Mouse (Mus musculus) ES-E14 (cell line): ENCODE data around the gene Eif1b. TPM values are rescaled to one million over a fixed set of nuclear protein-coding genes. Genes with fewer than 3 reads are reported as not detected.

Experiments
- DNase-seq: peaks from one replicate; pipeline ENCODE4 v3.0.0-alpha.2; 2013; ENCODE audit warnings: low read depth, low spot score
- H3K27ac ChIP-seq: 2 replicates; pipeline ENCODE4 v1.5.1; 2012; ENCODE audit warnings: low read depth, mild to moderate bottlenecking, low read length, moderate library complexity, mixed read lengths; ENCODE audit not compliant: poor library complexity, insufficient read depth, severe bottlenecking
- H3K36me3 ChIP-seq: 2 replicates; pipeline ENCODE4 v1.6.1; 2012; ENCODE audit warnings: mild to moderate bottlenecking, low read length, moderate library complexity, mixed read lengths; ENCODE audit not compliant: control insufficient read depth, poor library complexity, insufficient read depth, severe bottlenecking
- H3K4me1 ChIP-seq, 2 experiments: fragments of 150-350 bp in 1 of 2; sonication (generic) in 1 of 2; 2 replicates each; pipeline ENCODE4 v1.6.1; 2012; ENCODE audit warnings: low read length in 2 of 2, mild to moderate bottlenecking in 1 of 2, mixed read lengths in 1 of 2; ENCODE audit not compliant: control insufficient read depth in 2 of 2, insufficient read depth in 2 of 2, poor library complexity in 1 of 2
- H3K4me3 ChIP-seq, 2 experiments: fragments of 150-350 bp in 1 of 2; sonication (generic) in 1 of 2; 2 replicates each; pipeline ENCODE4 v1.5.1; 2012; ENCODE audit warnings: low read length in 2 of 2, low read depth in 1 of 2, mild to moderate bottlenecking in 1 of 2, mixed read lengths in 1 of 2; ENCODE audit not compliant: insufficient read depth in 1 of 2, poor library complexity in 1 of 2, severe bottlenecking in 1 of 2
- H3K9ac ChIP-seq: 2 replicates; pipeline ENCODE4 v1.6.1; 2012; ENCODE audit warnings: low read depth, mild to moderate bottlenecking, low read length, mixed read lengths; ENCODE audit not compliant: poor library complexity, insufficient read depth, severe bottlenecking
- H3K9me3 ChIP-seq: fragments of 150-350 bp; sonication (generic); 2 replicates; pipeline ENCODE4 v1.6.1; 2012; ENCODE audit warnings: low read depth, mild to moderate bottlenecking, low read length; ENCODE audit not compliant: control insufficient read depth, insufficient read depth
- CHD2 ChIP-seq: IDR thresholded peaks from 2 replicates; pipeline ENCODE4 v1.6.1; 2014; ENCODE audit warnings: mild to moderate bottlenecking, low read depth, low read length, inconsistent platforms
- HCFC1 ChIP-seq: IDR thresholded peaks from 2 replicates; pipeline ENCODE4 v1.6.1; 2012; ENCODE audit warnings: low read length, inconsistent platforms, borderline replicate concordance; ENCODE audit not compliant: insufficient read depth
- MAFK ChIP-seq: IDR thresholded peaks from 2 replicates; pipeline ENCODE4 v1.6.1; 2014; ENCODE audit warnings: mild to moderate bottlenecking, low read depth, low read length, inconsistent platforms; ENCODE audit not compliant: insufficient read depth
- ZC3H11A ChIP-seq: IDR thresholded peaks from 2 replicates; pipeline ENCODE4 v1.6.1; 2012; ENCODE audit warnings: low read depth, mild to moderate bottlenecking, inconsistent platforms, low read length, borderline replicate concordance
- ZNF384 ChIP-seq: IDR thresholded peaks from 2 replicates; pipeline ENCODE4 v1.6.1; 2012; ENCODE audit warnings: low read depth, low read length, inconsistent platforms
- in situ Hi-C, 2 experiments: fragments of 600-800 bp; cut with MboI; formaldehyde crosslinking; loops; one replicate each; pipeline ENCODE4 v1.15.1; 2025; ENCODE audit warnings: low sequenced_read_pairs in 2 of 2, inconsistent platforms in 1 of 2; ENCODE audit not compliant: unreplicated experiment in 2 of 2
- total RNA-seq: library from RNA; depleted of rRNA; stranded (reverse); fragments of 300-350 nt; gene quantifications from 2 replicates; pipeline ENCODE4 v1.2.3, GENCODE M21; 2012

Gene Eif1b
- total RNA-seq, 1 experiment, result 24.3 TPM

GRCm38 (mm10) chr9:120470431-120470830 lies 21.6 kb upstream of the Eif1b start:
- Histone ChIP-seq H3K4me1 (no peaks in the 10 kb centered on the region), H3K36me3 (no peaks in the 10 kb centered on the region), H3K9me3 (no peaks in the 10 kb centered on the region), H3K27ac (no peak overlapping the region), H3K9ac (no peak overlapping the region), H3K4me3 (no peak overlapping the region)
- DNase-seq, result no peak
- TF ChIP-seq HCFC1, result no peak
- TF ChIP-seq MAFK, result no peak
- TF ChIP-seq ZNF384, result no peak
- no peak for TF ChIP-seq CHD2
- no peak for TF ChIP-seq ZC3H11A
- in situ Hi-C loops, result no loop called here

GRCm38 (mm10) chr9:120481644-120482043 lies 10.4 kb upstream of the Eif1b start:
- Histone ChIP-seq H3K27ac (no peak overlapping the region), H3K36me3 (no peaks in the 10 kb centered on the region), H3K9me3 (no peaks in the 10 kb centered on the region), H3K4me3 (no peak overlapping the region), H3K4me1 (no peaks in the 10 kb centered on the region), H3K9ac (no peak overlapping the region)
- in situ Hi-C loops, result no loop called here
- DNase-seq, result no peak
- TF ChIP-seq ZC3H11A (no peak), CHD2 (no peak), MAFK (no peak), HCFC1 (no peak), ZNF384 (no peak)

- H3K36me3 ChIP-seq, result no peaks in the 10 kb centered on the region
- H3K27ac ChIP-seq, result no peak overlapping the region
- H3K4me1 ChIP-seq, result no peaks in the 10 kb centered on the region
- in situ Hi-C loops, result no loop called here
- no peak for DNase-seq
- H3K9ac ChIP-seq, result no peak overlapping the region
- no peaks in the 10 kb centered on the region for H3K9me3 ChIP-seq
- H3K4me3 ChIP-seq, result no peak overlapping the region
- TF ChIP-seq MAFK (no peak), ZC3H11A (no peak), CHD2 (no peak), HCFC1 (no peak)
Observed at GRCm38 (mm10) chr9:120482382-120482781, 9.7 kb upstream of the Eif1b start.

GRCm38 (mm10) chr9:120483101-120483500 lies 8.9 kb upstream of the Eif1b start:
- TF ChIP-seq HCFC1, result no peak
- TF ChIP-seq MAFK, result no peak

GRCm38 (mm10) chr9:120487076-120487475 lies 5.0 kb upstream of the Eif1b start:
- H3K27ac ChIP-seq, result no peak overlapping the region
- in situ Hi-C loops, result no loop called here
- H3K4me3 ChIP-seq, result no peak overlapping the region
- H3K4me1 ChIP-seq, result no peaks in the 10 kb centered on the region; a peak in 1 of 4 replicates
- TF ChIP-seq ZNF384, result no peak
- no peak for TF ChIP-seq CHD2
- no peak for TF ChIP-seq ZC3H11A
- TF ChIP-seq HCFC1, result no peak
- TF ChIP-seq MAFK, result no peak
- no peak for DNase-seq
- no peaks in the 10 kb centered on the region for H3K36me3 ChIP-seq
- no peaks in the 10 kb centered on the region for H3K9me3 ChIP-seq
- no peak overlapping the region for H3K9ac ChIP-seq

More at GRCm38 (mm10) chr9:120483101-120483500, 8.9 kb upstream of the Eif1b start:
- no peaks in the 10 kb centered on the region for H3K36me3 ChIP-seq
- DNase-seq, result no peak
- H3K27ac ChIP-seq, result no peak overlapping the region
- H3K9ac ChIP-seq, result no peak overlapping the region
- no peaks in the 10 kb centered on the region for H3K4me1 ChIP-seq
- no peaks in the 10 kb centered on the region for H3K9me3 ChIP-seq
- in situ Hi-C loops, result no loop called here
- H3K4me3 ChIP-seq, result no peak overlapping the region
